Mouse (Mus musculus) spleen, embryonic (tissue): ENCODE measurements around the gene Ola1.

Experiments used
- CTCF ChIA-PET: fragments of 350-600 bp; sonication (Branson Sonifier 250); formaldehyde crosslinking; loops from one replicate; lab custom pipeline; 2022; lab: Charles Lee

Gene Ola1

GRCm38 (mm10) chr2:73150526-73150925, 68.2 kb downstream of the Ola1 start:
- CTCF ChIA-PET = interaction anchor here (1.2 kb wide), 1 partner anchor 119 kb away, joined by 4 read pairs; no protein-coding TSS in a partner anchor

GRCm38 (mm10) chr2:73146111-73146510, 72.6 kb downstream of the Ola1 start:
- CTCF ChIA-PET = interaction anchor here (0.5 kb wide), 1 partner anchor 346 kb away, joined by 3 read pairs; no protein-coding TSS in a partner anchor

GRCm38 (mm10) chr2:73143732-73144131, 75.0 kb downstream of the Ola1 start:
- CTCF ChIA-PET = no interaction called here

- CTCF ChIA-PET = no interaction called here
Measured at GRCm38 (mm10) chr2:73142832-73143470, 75.8 kb downstream of the Ola1 start.

- CTCF ChIA-PET = no interaction called here
Measured at GRCm38 (mm10) chr2:73132897-73133296, 85.8 kb downstream of the Ola1 start.

- CTCF ChIA-PET = no interaction called here
Measured at GRCm38 (mm10) chr2:73127686-73128085, 91.0 kb downstream of the Ola1 start.

GRCm38 (mm10) chr2:73118781-73119180, 99.9 kb downstream of the Ola1 start:
- CTCF ChIA-PET = interaction anchor here (0.7 kb wide), 1 partner anchor 507 kb away, joined by 4 read pairs; no protein-coding TSS in a partner anchor

GRCm38 (mm10) chr2:73107089-73107488, 111.6 kb downstream of the Ola1 start:
- CTCF ChIA-PET = no interaction called here

- CTCF ChIA-PET = interaction anchor here (0.5 to 0.7 kb wide), 2 partner anchors 173 to 945 kb away, joined by 3 to 6 read pairs; no protein-coding TSS in a partner anchor
Measured at GRCm38 (mm10) chr2:73096491-73096890, 122.2 kb downstream of the Ola1 start.

GRCm38 (mm10) chr2:73095300-73095699, 123.4 kb downstream of the Ola1 start:
- CTCF ChIA-PET = interaction anchor here (0.6 to 0.8 kb wide), 3 partner anchors 17 to 600 kb away, joined by 3 to 13 read pairs (median 3); no protein-coding TSS in a partner anchor

- CTCF ChIA-PET = no interaction called here
Measured at GRCm38 (mm10) chr2:73093032-73093431, 125.7 kb downstream of the Ola1 start.

GRCm38 (mm10) chr2:73091302-73091701, 127.4 kb downstream of the Ola1 start:
- CTCF ChIA-PET = no interaction called here

GRCm38 (mm10) chr2:73087641-73088040, 131.1 kb downstream of the Ola1 start:
- CTCF ChIA-PET = no interaction called here

- CTCF ChIA-PET = no interaction called here
Measured at GRCm38 (mm10) chr2:73085669-73086304, 132.9 kb downstream of the Ola1 start.

- CTCF ChIA-PET = no interaction called here
Measured at GRCm38 (mm10) chr2:73082476-73082875, 136.2 kb downstream of the Ola1 start.

GRCm38 (mm10) chr2:73081861-73082260, 136.9 kb downstream of the Ola1 start:
- CTCF ChIA-PET = no interaction called here

- CTCF ChIA-PET = no interaction called here
Measured at GRCm38 (mm10) chr2:73080084-73080483, 138.6 kb downstream of the Ola1 start.

- CTCF ChIA-PET = no interaction called here
Measured at GRCm38 (mm10) chr2:73079311-73079710, 139.4 kb downstream of the Ola1 start.

GRCm38 (mm10) chr2:73073811-73074472, 144.8 kb downstream of the Ola1 start:
- CTCF ChIA-PET = interaction anchor here (0.6 kb wide), 1 partner anchor 9 kb away, joined by 14 read pairs; no protein-coding TSS in a partner anchor

GRCm38 (mm10) chr2:73071201-73071600, 147.5 kb downstream of the Ola1 start:
- CTCF ChIA-PET = no interaction called here

GRCm38 (mm10) chr2:73070449-73071076, 148.2 kb downstream of the Ola1 start:
- CTCF ChIA-PET = no interaction called here
